Mouse (Mus musculus) limb, embryonic 11.5 days (tissue): ENCODE measurements around the gene Tcirg1. TPM values are rescaled to one million over a fixed set of nuclear protein-coding genes. Genes with fewer than 3 reads are reported as not detected.

Experiments used
- ATAC-seq: fragments of 200-750 bp; cut with Nextera tagmentation; 2 replicates; pipeline ENCODE4 v1.8.0; 2017; ENCODE audit warnings: low read depth; ENCODE audit not compliant: insufficient number of reproducible peaks, low FRiP score, low TSS enrichment
- DNase-seq: peaks from one replicate; pipeline ENCODE4 v3.0.0-alpha.2; 2015; ENCODE audit warnings: low spot score
- H3K27ac ChIP-seq: fragments of 300-500 bp; sonication (generic); replicated peaks from 2 replicates; pipeline ENCODE4 v1.5.1; 2014; ENCODE audit warnings: low read depth, mild to moderate bottlenecking, low read length
- H3K27me3 ChIP-seq: fragments of 300-500 bp; sonication (generic); 2 replicates; pipeline ENCODE4 v1.6.1; 2014; ENCODE audit warnings: mild to moderate bottlenecking, low read length, mixed read lengths; ENCODE audit not compliant: control insufficient read depth, insufficient read depth
- H3K36me3 ChIP-seq: fragments of 300-500 bp; sonication (generic); 2 replicates; pipeline ENCODE4 v1.6.1; 2014; ENCODE audit warnings: mild to moderate bottlenecking, low read length, moderate library complexity, mixed read lengths; ENCODE audit not compliant: control insufficient read depth, insufficient read depth
- H3K4me1 ChIP-seq: fragments of 300-500 bp; sonication (generic); 2 replicates; pipeline ENCODE4 v1.6.1; 2014; ENCODE audit warnings: low read length, mixed read lengths; ENCODE audit not compliant: control insufficient read depth, insufficient read depth
- H3K4me2 ChIP-seq: fragments of 300-500 bp; sonication (generic); 2 replicates; pipeline ENCODE4 v1.6.1; 2014; ENCODE audit warnings: low read depth, mild to moderate bottlenecking, moderate library complexity; ENCODE audit not compliant: severe bottlenecking
- H3K4me3 ChIP-seq: fragments of 300-500 bp; sonication (generic); 2 replicates; pipeline ENCODE4 v1.5.1; 2014; ENCODE audit warnings: low read depth, low read length
- H3K9ac ChIP-seq: fragments of 300-500 bp; sonication (generic); 2 replicates; pipeline ENCODE4 v1.6.1; 2014; ENCODE audit warnings: mild to moderate bottlenecking, low read length
- H3K9me3 ChIP-seq: fragments of 300-500 bp; sonication (generic); 2 replicates; pipeline ENCODE4 v1.6.1; 2016; ENCODE audit warnings: low read length; ENCODE audit not compliant: control insufficient read depth
- WGBS: fragments of 180-500 bp; shearing (Covaris S2); extraction: QIAGEN DNeasy Blood & Tissue Kit; methylation state at CpG from one replicate; pipeline ENCODE4 v1.1.7; 2014; 5-methylcytosine and 5-hydroxymethylcytosine counted together
- polyA plus RNA-seq: library from polyadenylated mRNA; unstranded; fragments of >200 nt; fragmentation: Nextera tagmentation; extraction: Ambion mirVana; gene quantifications from 2 replicates; pipeline ENCODE4 v1.2.1, GENCODE M21; 2014

Gene Tcirg1
- polyA plus RNA-seq, 1 experiment from 2014 or later, result 27.3 TPM

DNA sequence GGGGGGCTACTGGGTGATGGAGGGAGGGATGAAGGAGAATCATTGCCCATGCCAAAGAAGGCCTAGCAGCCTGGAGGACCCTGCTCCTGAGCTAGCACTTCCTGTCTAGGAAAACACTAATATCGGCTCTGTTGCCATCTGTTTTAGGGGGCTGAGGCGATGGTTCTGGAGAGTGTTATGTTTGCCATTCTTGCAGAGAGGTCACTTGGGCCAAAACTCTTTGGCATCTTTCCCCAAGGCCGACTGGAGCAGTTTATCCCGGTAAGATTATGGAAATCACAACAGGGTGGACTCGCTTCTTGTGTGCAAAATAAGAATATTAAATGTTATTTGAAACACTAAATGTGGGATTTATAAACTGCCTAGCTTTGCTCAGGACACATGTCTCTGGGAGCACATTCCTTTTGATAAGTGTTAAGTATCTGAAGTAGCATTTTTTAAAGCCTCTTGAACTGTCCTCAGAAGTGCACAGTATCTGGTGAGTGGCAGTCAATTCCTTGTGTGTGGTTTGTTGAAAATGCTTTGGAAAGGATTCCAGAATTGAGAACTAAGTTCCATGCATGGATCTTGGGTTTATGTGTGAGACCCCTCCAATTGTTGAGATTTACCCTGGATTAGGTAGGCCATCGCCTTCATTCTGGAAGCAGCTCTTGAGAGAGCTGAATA is 22.5 kb downstream of the Tcirg1 start:
- H3K9me3 ChIP-seq, result no peaks in the 10 kb centered on the region
- H3K27me3 ChIP-seq, result no peaks in the 10 kb centered on the region
- H3K4me3 ChIP-seq, result no peak overlapping the region
- DNase-seq, result no peak
- H3K4me1 ChIP-seq, result no peaks in the 10 kb centered on the region
- no peak overlapping the region for H3K27ac ChIP-seq
- H3K36me3 ChIP-seq, result 0 out of 2 replicates have a peak, but pooled peaks cover 3% of the 10 kb centered on the region
- 85% methylated on average over 6 of the region's 6 CpGs for WGBS
- no peak overlapping the region for H3K4me2 ChIP-seq
- no peak for ATAC-seq
- no peak overlapping the region for H3K9ac ChIP-seq

DNA sequence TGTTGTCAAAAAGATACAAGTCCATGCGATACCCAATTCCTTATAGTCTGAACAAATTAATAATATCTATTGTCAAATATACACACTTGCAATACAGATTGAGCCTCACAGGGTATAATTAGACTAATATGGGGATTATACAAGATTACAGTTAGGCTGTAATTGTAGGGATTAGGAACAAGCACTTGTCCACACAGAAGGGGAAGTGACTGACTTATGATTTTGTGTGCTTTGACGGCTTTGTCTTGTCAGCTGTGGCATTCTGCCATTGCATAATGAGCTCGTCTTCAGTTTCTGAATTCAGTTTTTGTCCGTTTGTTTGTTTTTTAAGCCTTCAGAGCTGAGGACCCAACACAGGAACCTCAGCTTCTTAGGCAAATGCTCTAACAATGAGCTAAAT is 24.7 kb downstream of the Tcirg1 start:
- ATAC-seq (no peak), DNase-seq (no peak)
- H3K9ac ChIP-seq, result no peak overlapping the region
- WGBS, result 93% methylated on average over 4 of the region's 4 CpGs
- H3K36me3 ChIP-seq, result 0 out of 2 replicates have a peak, but pooled peaks cover 3% of the 10 kb centered on the region
- H3K4me3 ChIP-seq, result no peak overlapping the region
- H3K4me1 ChIP-seq, result no peaks in the 10 kb centered on the region
- no peak overlapping the region for H3K4me2 ChIP-seq
- H3K9me3 ChIP-seq, result no peaks in the 10 kb centered on the region
- no peak overlapping the region for H3K27ac ChIP-seq
- H3K27me3 ChIP-seq, result no peaks in the 10 kb centered on the region

DNA sequence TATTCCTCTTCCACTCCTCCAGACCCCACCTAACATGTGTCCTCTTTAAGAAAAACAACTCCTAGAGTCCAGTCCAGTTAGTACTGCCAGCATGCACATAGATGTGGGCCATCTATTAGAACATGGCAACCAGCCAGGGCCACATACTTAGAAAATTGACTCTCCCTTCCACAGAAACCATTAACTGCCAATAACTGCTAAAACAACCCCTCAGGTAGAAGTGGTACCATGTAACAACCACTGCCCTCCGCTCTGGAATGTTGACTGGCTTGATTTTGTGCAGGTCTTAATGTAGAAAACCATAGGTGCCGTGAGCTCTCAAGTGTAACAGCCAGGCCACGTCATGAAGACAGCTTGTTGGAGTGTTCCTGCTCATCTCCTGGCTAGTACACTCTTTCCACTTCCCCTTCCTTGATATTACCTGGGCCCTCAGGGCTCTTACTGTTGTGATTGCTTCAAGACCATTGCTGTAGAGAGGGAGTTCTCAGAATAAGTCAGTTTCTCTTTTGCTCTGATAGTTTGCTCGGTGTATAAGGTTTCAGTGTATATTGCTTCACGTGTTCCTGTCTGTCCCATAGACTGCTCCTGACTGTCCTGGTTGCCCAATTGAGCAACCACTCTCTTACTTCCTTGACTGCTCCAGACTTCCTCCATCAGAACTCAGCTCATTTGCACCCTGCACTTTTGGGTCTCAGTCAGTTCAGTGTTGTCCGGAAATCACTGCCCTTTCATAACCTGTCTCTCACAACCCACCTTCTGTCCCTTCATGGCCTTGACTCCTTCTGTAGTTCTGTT is 26.7 kb downstream of the Tcirg1 start:
- 91% methylated on average over 6 of the region's 6 CpGs for WGBS
- Histone ChIP-seq H3K36me3 (peaks cover 2% of the 10 kb centered on the region; the same call in 1 of the 2 replicates), H3K4me1 (0 out of 2 replicates have a peak, but pooled peaks cover under 1% of the 10 kb centered on the region), H3K4me2 (no peak overlapping the region), H3K9me3 (no peaks in the 10 kb centered on the region), H3K4me3 (no peak overlapping the region), H3K27me3 (no peaks in the 10 kb centered on the region), H3K27ac (no peak overlapping the region), H3K9ac (no peak overlapping the region)
- ATAC-seq, result no peak
- no peak for DNase-seq

DNA sequence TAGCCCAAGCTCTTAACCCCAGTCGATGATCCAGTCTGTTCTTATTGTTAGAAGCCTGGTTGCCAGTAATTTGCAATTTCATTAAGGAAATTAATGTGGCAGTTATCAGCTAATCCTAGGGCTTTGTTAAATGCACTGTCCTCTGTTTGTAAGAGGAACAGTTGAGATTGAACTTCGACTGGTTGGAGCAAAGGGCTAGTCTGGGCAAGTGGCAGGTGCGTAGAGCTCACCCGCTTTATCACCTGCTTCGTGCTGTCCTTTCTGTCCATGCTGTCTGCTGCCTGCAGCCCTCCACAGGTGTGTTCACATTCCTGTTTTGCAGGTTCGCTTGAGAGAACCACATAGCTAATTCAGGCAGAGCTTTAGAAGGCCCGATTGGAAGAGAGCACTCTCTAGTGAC is 31.9 kb downstream of the Tcirg1 start:
- H3K9ac ChIP-seq, result no peak overlapping the region
- no peaks in the 10 kb centered on the region for H3K27me3 ChIP-seq
- no peak overlapping the region for H3K4me3 ChIP-seq
- 82% methylated on average over 7 of the region's 7 CpGs for WGBS
- peaks cover 11% of the 10 kb centered on the region; the same call in 1 of the 2 replicates for H3K4me1 ChIP-seq
- H3K36me3 ChIP-seq, result peaks cover 2% of the 10 kb centered on the region; the same call in 1 of the 2 replicates
- H3K4me2 ChIP-seq, result no peak overlapping the region
- H3K9me3 ChIP-seq, result no peaks in the 10 kb centered on the region
- no peak overlapping the region for H3K27ac ChIP-seq
- DNase-seq (no peak), ATAC-seq (no peak)

DNA sequence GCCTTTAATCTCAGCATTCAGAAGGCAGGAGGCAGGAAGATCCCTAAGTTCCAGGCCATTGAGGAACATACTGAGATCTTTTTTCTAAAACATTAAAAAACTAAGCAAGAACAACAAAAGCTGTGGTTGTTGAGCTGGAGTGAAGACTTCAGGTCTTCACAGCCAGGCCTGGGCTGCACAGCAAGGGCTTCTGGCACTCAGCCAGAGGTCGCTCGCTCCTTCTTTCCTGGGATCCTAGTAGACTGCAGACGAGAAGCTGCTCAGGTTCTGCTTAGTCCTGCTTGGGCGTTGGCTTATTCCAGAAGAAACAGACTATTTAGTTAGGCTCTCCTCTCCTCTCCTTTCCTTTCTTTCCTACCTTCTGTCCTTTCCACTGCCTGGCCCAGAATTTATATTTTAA is 34.6 kb downstream of the Tcirg1 start:
- H3K36me3 ChIP-seq, result peaks cover 2% of the 10 kb centered on the region; the same call in 1 of the 2 replicates
- 82% methylated on average over 4 of the region's 4 CpGs for WGBS
- no peak overlapping the region for H3K27ac ChIP-seq
- DNase-seq (no peak), ATAC-seq (no peak)
- no peaks in the 10 kb centered on the region for H3K9me3 ChIP-seq
- H3K9ac ChIP-seq, result no peak overlapping the region
- H3K4me3 ChIP-seq, result no peak overlapping the region
- no peaks in the 10 kb centered on the region for H3K27me3 ChIP-seq
- H3K4me2 ChIP-seq, result no peak overlapping the region
- peaks cover 11% of the 10 kb centered on the region; the same call in 1 of the 2 replicates for H3K4me1 ChIP-seq

DNA sequence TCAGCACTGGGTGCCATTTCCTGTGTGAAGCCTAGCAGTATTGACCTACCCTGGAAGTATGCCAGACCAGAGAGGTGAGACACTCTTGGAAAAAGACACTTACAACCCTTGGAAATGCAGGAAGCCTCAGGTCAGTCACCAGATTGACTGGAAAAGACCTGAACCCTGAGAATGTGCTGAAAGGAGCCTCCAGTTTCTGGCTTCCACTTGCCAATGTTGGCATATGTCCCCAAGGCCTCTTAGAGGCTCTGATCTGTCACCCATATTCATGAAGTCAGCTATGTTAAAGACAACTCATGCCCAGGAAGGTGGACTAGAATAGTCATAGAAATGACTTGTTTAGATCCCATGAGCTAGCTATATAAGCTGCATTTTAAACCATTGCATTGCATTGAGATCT is 35.5 kb downstream of the Tcirg1 start:
- Histone ChIP-seq H3K4me3 (no peak overlapping the region), H3K36me3 (peaks cover 2% of the 10 kb centered on the region; the same call in 1 of the 2 replicates), H3K9me3 (no peaks in the 10 kb centered on the region), H3K4me1 (peaks cover 11% of the 10 kb centered on the region; the same call in 1 of the 2 replicates), H3K27me3 (no peaks in the 10 kb centered on the region), H3K4me2 (no peak overlapping the region), H3K9ac (no peak overlapping the region), H3K27ac (no peak overlapping the region)
- DNase-seq (no peak), ATAC-seq (no peak)

DNA sequence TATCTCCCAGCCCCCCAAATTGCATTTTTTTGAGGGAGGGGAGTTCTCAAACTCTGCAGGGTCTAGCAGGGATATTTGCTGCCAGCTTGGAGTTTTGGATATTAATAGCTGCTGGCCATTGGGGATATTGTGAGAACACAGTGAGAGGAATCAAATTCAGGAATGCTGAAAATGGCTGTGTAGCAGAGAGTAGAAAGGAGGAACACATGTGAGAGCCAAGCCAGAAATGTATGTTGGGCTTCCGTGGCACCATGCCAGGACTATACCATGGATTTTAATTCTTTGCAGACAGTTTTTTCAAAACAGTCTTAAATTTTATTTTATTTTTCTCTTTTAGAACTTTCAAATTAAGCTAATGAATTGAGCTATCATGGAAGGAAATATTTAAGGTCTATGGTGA is 38.6 kb downstream of the Tcirg1 start:
- Histone ChIP-seq H3K9me3 (no peaks in the 10 kb centered on the region), H3K4me3 (no peak overlapping the region), H3K9ac (no peak overlapping the region), H3K4me2 (no peak overlapping the region), H3K36me3 (peaks cover 3% of the 10 kb centered on the region; the same call in 1 of the 2 replicates), H3K27me3 (no peaks in the 10 kb centered on the region), H3K27ac (no peak overlapping the region), H3K4me1 (no peaks in the 10 kb centered on the region)
- ATAC-seq (no peak), DNase-seq (no peak)
- 95% methylated on average over 1 of the region's 1 CpGs for WGBS

DNA sequence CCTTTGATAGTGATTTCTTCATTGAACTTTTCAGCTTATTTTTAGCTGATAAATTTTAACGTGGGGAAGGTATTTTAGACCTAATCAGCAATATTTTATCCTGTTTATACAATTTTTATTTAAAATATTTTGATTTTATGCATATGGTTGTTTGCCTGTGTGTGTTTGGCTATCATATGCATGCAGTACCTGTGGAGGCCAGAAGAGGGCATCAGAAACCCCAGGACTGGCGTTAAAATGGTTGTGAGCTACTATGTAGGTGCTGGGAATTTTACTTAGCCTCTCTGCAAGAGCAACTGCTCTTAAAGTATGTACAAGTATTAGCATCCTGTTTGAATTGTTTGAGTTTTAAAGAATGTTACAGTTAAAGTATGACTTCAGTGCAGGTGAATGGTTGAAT is 42.0 kb downstream of the Tcirg1 start:
- ATAC-seq, result no peak
- DNase-seq, result no peak
- H3K36me3 ChIP-seq, result peaks cover 3% of the 10 kb centered on the region; the same call in 1 of the 2 replicates
- WGBS, result 86% methylated on average over 2 of the region's 2 CpGs
- no peaks in the 10 kb centered on the region for H3K9me3 ChIP-seq
- H3K27me3 ChIP-seq, result no peaks in the 10 kb centered on the region
- no peak overlapping the region for H3K4me3 ChIP-seq
- H3K9ac ChIP-seq, result no peak overlapping the region
- H3K4me1 ChIP-seq, result no peaks in the 10 kb centered on the region
- H3K4me2 ChIP-seq, result no peak overlapping the region
- H3K27ac ChIP-seq, result no peak overlapping the region
